Mouse (Mus musculus): ENCODE data around the gene Setd1a. TPM values are rescaled to one million over a fixed set of nuclear protein-coding genes. Genes with fewer than 3 reads are reported as not detected.

Gene Setd1a
- total and polyA plus RNA-seq, 3 experiments, result 9.2 to 55.9 TPM; not detected in 1

- peaks cover 2% of the 10 kb centered on the region; the same call in 1 of the 2 replicates for H3K79me2 ChIP-seq (ENCODE audit: control insufficient read depth, insufficient read depth, low read length, poor library complexity)
- H3K36me3 ChIP-seq (ENCODE audit: control insufficient read depth in 1 of 2, insufficient read depth in 2 of 2, low read length in 2 of 2), result peaks cover 0 to 2% of the 10 kb centered on the region in 2 experiments; a peak in 1 of 4 replicates
- H3K27me3 ChIP-seq (ENCODE audit: control insufficient read depth in 1 of 2, insufficient read depth in 2 of 2, low read length in 2 of 2), result no peaks in the 10 kb centered on the region
- no peak overlapping the region for H3K9ac ChIP-seq (ENCODE audit: control insufficient read depth, low read depth, low read length, poor library complexity, severe bottlenecking)
- no peaks in the 10 kb centered on the region for H3K9me3 ChIP-seq (replicated peaks; ENCODE audit: insufficient read depth, low read length)
- no peaks in the 10 kb centered on the region for H3K4me1 ChIP-seq (ENCODE audit: control insufficient read depth in 1 of 2, insufficient read depth in 2 of 2, low read length in 2 of 2)
- no peak overlapping the region for H3K4me3 ChIP-seq (ENCODE audit: control insufficient read depth in 1 of 2, insufficient read depth in 1 of 2, low read depth in 2 of 2, low read length in 2 of 2)
- TF ChIP-seq RAD21 (IDR thresholded peaks at IDR 0.05; ENCODE audit: low read depth, low read length) (no peak), NRF1 (IDR thresholded peaks at IDR 0.05; ENCODE audit: insufficient read depth, low read depth, low read length, poor library complexity, severe bottlenecking) (no peak), UBTF (IDR thresholded peaks at IDR 0.05; ENCODE audit: borderline replicate concordance, insufficient read depth, low read depth, low read length) (no peak), TBP (IDR thresholded peaks at IDR 0.05; ENCODE audit: low read depth, low read length) (no peak), USF2 (IDR thresholded peaks at IDR 0.05; ENCODE audit: borderline replicate concordance in 1 of 2, insufficient read depth in 1 of 2, low read depth in 1 of 2, low read length in 2 of 2) (no peak), RCOR1 (IDR thresholded peaks at IDR 0.05; ENCODE audit: low read depth, low read length) (no peak), ELF1 (IDR thresholded peaks at IDR 0.05; ENCODE audit: low read depth, low read length) (no peak), MYB (IDR thresholded peaks at IDR 0.05; ENCODE audit: low read depth, low read length) (no peak), POLR2AphosphoS2 (IDR thresholded peaks at IDR 0.05; ENCODE audit: low read length) (no peak), ZKSCAN1 (IDR thresholded peaks at IDR 0.05; ENCODE audit: low read depth, low read length) (no peak), TCF12 (IDR thresholded peaks at IDR 0.05; ENCODE audit: low read depth, low read length) (no peak), ZMIZ1 (IDR thresholded peaks at IDR 0.05; ENCODE audit: low read depth, low read length) (no peak)
- H3K27ac ChIP-seq (ENCODE audit: control insufficient read depth, low read depth, low read length), result no peak overlapping the region
- no peak for DNase-seq (ENCODE audit: low read depth, low spot score)
Observed at GRCm38 (mm10) chr7:127751619-127752018, 24.9 kb upstream of the Setd1a start.

GRCm38 (mm10) chr7:127752069-127752468 lies 24.4 kb upstream of the Setd1a start:
- Histone ChIP-seq H3K9me3 (replicated peaks; ENCODE audit: insufficient read depth, low read length) (no peaks in the 10 kb centered on the region), H3K4me1 (ENCODE audit: control insufficient read depth in 1 of 2, insufficient read depth in 2 of 2, low read length in 2 of 2) (no peaks in the 10 kb centered on the region), H3K9ac (ENCODE audit: control insufficient read depth, low read depth, low read length, poor library complexity, severe bottlenecking) (no peak overlapping the region), H3K4me3 (ENCODE audit: control insufficient read depth in 1 of 2, insufficient read depth in 1 of 2, low read depth in 2 of 2, low read length in 2 of 2) (no peak overlapping the region), H3K36me3 (ENCODE audit: control insufficient read depth in 1 of 2, insufficient read depth in 2 of 2, low read length in 2 of 2) (peaks cover 0 to 2% of the 10 kb centered on the region in 2 experiments; a peak in 1 of 4 replicates), H3K27me3 (ENCODE audit: control insufficient read depth in 1 of 2, insufficient read depth in 2 of 2, low read length in 2 of 2) (no peaks in the 10 kb centered on the region), H3K27ac (ENCODE audit: control insufficient read depth, low read depth, low read length) (no peak overlapping the region), H3K79me2 (ENCODE audit: control insufficient read depth, insufficient read depth, low read length, poor library complexity) (no peaks in the 10 kb centered on the region)
- no peak for TF ChIP-seq ZC3H11A (IDR thresholded peaks at IDR 0.05; ENCODE audit: low read depth, low read length)
- no peak for TF ChIP-seq MAZ (IDR thresholded peaks at IDR 0.05; ENCODE audit: low read depth, low read length)
- no peak for TF ChIP-seq TCF12 (IDR thresholded peaks at IDR 0.05; ENCODE audit: low read depth, low read length)
- no peak for TF ChIP-seq ELF1 (IDR thresholded peaks at IDR 0.05; ENCODE audit: low read depth, low read length)
- TF ChIP-seq ZMIZ1 (IDR thresholded peaks at IDR 0.05; ENCODE audit: low read depth, low read length), result no peak
- no peak for TF ChIP-seq HCFC1 (IDR thresholded peaks at IDR 0.05; ENCODE audit: low read depth, low read length)
- no peak for TF ChIP-seq POLR2AphosphoS2 (IDR thresholded peaks at IDR 0.05; ENCODE audit: low read length)
- no peak for TF ChIP-seq USF2 (IDR thresholded peaks at IDR 0.05; ENCODE audit: borderline replicate concordance in 1 of 2, insufficient read depth in 1 of 2, low read depth in 1 of 2, low read length in 2 of 2)
- TF ChIP-seq MXI1 (IDR thresholded peaks at IDR 0.05; ENCODE audit: low read depth, low read length), result no peak
- TF ChIP-seq RCOR1 (IDR thresholded peaks at IDR 0.05; ENCODE audit: low read depth, low read length), result no peak
- TF ChIP-seq E2F4 (IDR thresholded peaks at IDR 0.05; ENCODE audit: borderline replicate concordance, low read depth, low read length), result no peak
- TF ChIP-seq CHD1 (IDR thresholded peaks at IDR 0.05; ENCODE audit: low read depth, low read length), result no peak
- no peak for TF ChIP-seq POLR2A (IDR thresholded peaks at IDR 0.05; ENCODE audit: control insufficient read depth in 1 of 2, insufficient read depth in 1 of 2, low read depth in 1 of 2, low read length in 2 of 2, poor library complexity in 1 of 2)
- no peak for TF ChIP-seq GABPA (IDR thresholded peaks at IDR 0.05; ENCODE audit: low read depth, low read length)
- TF ChIP-seq CTCF (IDR thresholded peaks at IDR 0.05 in 2 of 3, conservative IDR thresholded peaks at IDR 0.05 in 1 of 3; ENCODE audit: control insufficient read depth in 1 of 3, insufficient read depth in 1 of 3, low read depth in 2 of 3, low read length in 3 of 3, poor library complexity in 1 of 3, severe bottlenecking in 1 of 3), result no peak
- no peak for TF ChIP-seq ZNF384 (IDR thresholded peaks at IDR 0.05; ENCODE audit: low read depth, low read length)
- DNase-seq (ENCODE audit: low read depth, low spot score), result no peak
